Mouse (Mus musculus) CH12.LX (cell line): Measurements from ENCODE around the gene Tlcd1. TPM values are rescaled to one million over a fixed set of nuclear protein-coding genes. Genes with fewer than 3 reads are reported as not detected.

Experiments
- DNase-seq: peaks from one replicate; pipeline ENCODE4 v3.0.0-alpha.2; 2013; ENCODE audit errors: extremely low read depth
- H3K27ac ChIP-seq: 2 replicates; pipeline ENCODE4 v1.5.1; 2012; ENCODE audit warnings: low read depth, mild to moderate bottlenecking, control low read depth, moderate library complexity; ENCODE audit not compliant: insufficient read depth
- H3K27me3 ChIP-seq: replicated peaks from 2 replicates; pipeline ENCODE3; 2012; ENCODE audit warnings: inconsistent platforms
- H3K36me3 ChIP-seq, 2 experiments: replicated peaks in 1 of 2; 2 replicates each; pipeline versions ENCODE3 to v1.6.1; 2012; ENCODE audit warnings: inconsistent platforms in 1 of 2, low read length in 1 of 2, mild to moderate bottlenecking in 1 of 2, mixed read lengths in 1 of 2, moderate library complexity in 1 of 2; ENCODE audit not compliant: control insufficient read depth in 1 of 2, insufficient read depth in 1 of 2
- H3K4me1 ChIP-seq, 2 experiments: 2 replicates each; pipeline ENCODE4 v1.6.1; 2012; ENCODE audit warnings: inconsistent platforms in 1 of 2, moderate library complexity in 1 of 2; ENCODE audit not compliant: insufficient read depth in 2 of 2, control insufficient read depth in 1 of 2
- H3K4me2 ChIP-seq: 2 replicates; pipeline ENCODE4 v1.6.1; 2012; ENCODE audit warnings: low read depth, mild to moderate bottlenecking, control low read depth; ENCODE audit not compliant: poor library complexity, insufficient read depth, severe bottlenecking
- H3K4me3 ChIP-seq, 3 experiments: fragments of 150-350 bp in 1 of 3; sonication (generic) in 1 of 3; replicated peaks in 1 of 3; 2 replicates each; pipeline versions ENCODE3 to v1.5.1; 2011 to 2012; ENCODE audit warnings: low read depth in 2 of 3, low read length in 2 of 3, mild to moderate bottlenecking in 2 of 3, moderate library complexity in 2 of 3, control low read depth in 1 of 3, improper control_type of control experiment in 1 of 3, inconsistent platforms in 1 of 3, mixed read lengths in 1 of 3; ENCODE audit not compliant: poor library complexity in 1 of 3
- H3K79me2 ChIP-seq: replicated peaks from 2 replicates; pipeline ENCODE4 v1.6.1; 2012; ENCODE audit warnings: mild to moderate bottlenecking, moderate library complexity; ENCODE audit not compliant: control insufficient read depth, poor library complexity, insufficient read depth, severe bottlenecking; ENCODE audit errors: extremely low read depth
- H3K9ac ChIP-seq: 2 replicates; pipeline ENCODE4 v1.6.1; 2012; ENCODE audit warnings: low read depth, mild to moderate bottlenecking, control low read depth, moderate library complexity; ENCODE audit not compliant: insufficient read depth
- H3K9me3 ChIP-seq: replicated peaks from 2 replicates; pipeline ENCODE3; 2012; ENCODE audit warnings: low read length, inconsistent platforms, mixed read lengths
- BHLHE40 ChIP-seq: IDR thresholded peaks from 2 replicates; pipeline ENCODE4 v1.6.1; 2011; ENCODE audit warnings: mild to moderate bottlenecking, low read depth, low read length, improper control_type of control experiment
- CHD1 ChIP-seq: IDR thresholded peaks from 2 replicates; pipeline ENCODE4 v1.6.1; 2012; ENCODE audit warnings: low read depth, low read length, improper control_type of control experiment, inconsistent platforms
- CHD2 ChIP-seq: IDR thresholded peaks from 2 replicates; pipeline ENCODE4 v1.6.1; 2011; ENCODE audit warnings: low read length, improper control_type of control experiment
- CTCF ChIP-seq, 2 experiments: IDR thresholded peaks in 1 of 2; conservative IDR thresholded peaks in 1 of 2; 2 replicates each; pipeline ENCODE4 v1.5.1; 2011 to 2012; ENCODE audit warnings: low read depth in 2 of 2, low read length in 2 of 2, improper control_type of control experiment in 1 of 2, inconsistent platforms in 1 of 2, mild to moderate bottlenecking in 1 of 2, moderate library complexity in 1 of 2
- EP300 ChIP-seq: IDR thresholded peaks from 2 replicates; pipeline ENCODE4 v1.6.1; 2011; ENCODE audit warnings: low read length, improper control_type of control experiment
- ETS1 ChIP-seq: conservative IDR thresholded peaks from 2 replicates; pipeline ENCODE4 v1.6.1; 2012; ENCODE audit warnings: low read depth, mild to moderate bottlenecking, inconsistent platforms, low read length, improper control_type of control experiment, moderate library complexity
- GABPA ChIP-seq: IDR thresholded peaks from 2 replicates; pipeline ENCODE4 v1.6.1; 2012; ENCODE audit warnings: low read depth, low read length, improper control_type of control experiment, inconsistent platforms; ENCODE audit not compliant: insufficient replicate concordance
- HCFC1 ChIP-seq: IDR thresholded peaks from 2 replicates; pipeline ENCODE4 v1.6.1; 2012; ENCODE audit warnings: low read depth, mild to moderate bottlenecking, inconsistent platforms, low read length, improper control_type of control experiment
- IRF4 ChIP-seq: IDR thresholded peaks from 2 replicates; pipeline ENCODE4 v1.6.1; 2014; ENCODE audit warnings: low read depth, mild to moderate bottlenecking, inconsistent platforms, low read length, improper control_type of control experiment
- JUN ChIP-seq: IDR thresholded peaks from 2 replicates; pipeline ENCODE4 v1.6.1; 2011; ENCODE audit warnings: low read depth, mild to moderate bottlenecking, low read length, improper control_type of control experiment, moderate library complexity; ENCODE audit not compliant: insufficient read depth
- JUND ChIP-seq: conservative IDR thresholded peaks from 2 replicates; pipeline ENCODE4 v1.6.1; 2011; ENCODE audit warnings: low read depth, low read length, improper control_type of control experiment
- KAT2A ChIP-seq: IDR thresholded peaks from 2 replicates; pipeline ENCODE4 v1.6.1; 2012; ENCODE audit warnings: low read length, improper control_type of control experiment, inconsistent platforms; ENCODE audit not compliant: insufficient replicate concordance
- MAFK ChIP-seq: IDR thresholded peaks from 2 replicates; pipeline ENCODE4 v1.6.1; 2011; ENCODE audit warnings: low read length, improper control_type of control experiment; ENCODE audit not compliant: insufficient replicate concordance
- MAX ChIP-seq: IDR thresholded peaks from 2 replicates; pipeline ENCODE4 v1.6.1; 2011; ENCODE audit warnings: low read length, improper control_type of control experiment
- MAZ ChIP-seq: IDR thresholded peaks from 2 replicates; pipeline ENCODE4 v1.6.1; 2012; ENCODE audit warnings: low read depth, mild to moderate bottlenecking, inconsistent platforms, low read length, improper control_type of control experiment, moderate library complexity
- MEF2A ChIP-seq: IDR thresholded peaks from 2 replicates; pipeline ENCODE4 v1.6.1; 2014; ENCODE audit warnings: low read depth, mild to moderate bottlenecking, inconsistent platforms, low read length, improper control_type of control experiment, borderline replicate concordance
- MXI1 ChIP-seq: IDR thresholded peaks from 2 replicates; pipeline ENCODE4 v1.6.1; 2011; ENCODE audit warnings: mild to moderate bottlenecking, low read depth, low read length, improper control_type of control experiment
- PAX5 ChIP-seq: IDR thresholded peaks from 2 replicates; pipeline ENCODE4 v1.6.1; 2012; ENCODE audit warnings: low read length, inconsistent platforms, mixed read lengths
- POLR2AphosphoS2 ChIP-seq: IDR thresholded peaks from 2 replicates; pipeline ENCODE4 v1.6.1; 2011; ENCODE audit warnings: low read depth, low read length, improper control_type of control experiment
- RAD21 ChIP-seq: IDR thresholded peaks from 2 replicates; pipeline ENCODE4 v1.6.1; 2011; ENCODE audit warnings: low read depth, mild to moderate bottlenecking, low read length, improper control_type of control experiment, moderate library complexity
- SIN3A ChIP-seq: IDR thresholded peaks from 2 replicates; pipeline ENCODE4 v1.6.1; 2012; ENCODE audit warnings: low read length, improper control_type of control experiment, inconsistent platforms
- TCF12 ChIP-seq: IDR thresholded peaks from 2 replicates; pipeline ENCODE4 v1.6.1; 2014; ENCODE audit warnings: low read depth, mild to moderate bottlenecking, inconsistent platforms, low read length, improper control_type of control experiment
- UBTF ChIP-seq: IDR thresholded peaks from 2 replicates; pipeline ENCODE4 v1.6.1; 2012; ENCODE audit warnings: low read depth, mild to moderate bottlenecking, inconsistent platforms, low read length, improper control_type of control experiment, moderate library complexity
- USF2 ChIP-seq: conservative IDR thresholded peaks from 2 replicates; pipeline ENCODE4 v1.6.1; 2011; ENCODE audit warnings: low read depth, low read length, improper control_type of control experiment
- ZKSCAN1 ChIP-seq: IDR thresholded peaks from 2 replicates; pipeline ENCODE4 v1.6.1; 2012; ENCODE audit warnings: low read depth, inconsistent platforms, low read length, improper control_type of control experiment, borderline replicate concordance
- ZNF384 ChIP-seq: IDR thresholded peaks from 2 replicates; pipeline ENCODE4 v1.6.1; 2012; ENCODE audit warnings: low read depth, low read length, improper control_type of control experiment, inconsistent platforms
- dilution Hi-C: fragments of 300-500 bp; cut with MboI; formaldehyde crosslinking; loops from 2 replicates; pipeline ENCODE4 v1.14.3; 2020; ENCODE audit warnings: low sequenced_read_pairs; ENCODE audit not compliant: extremely low pct_unique_long_range_greater_than_20kb, extremely low pct_ligation_motif_present
- in situ Hi-C: fragments of 300-500 bp; cut with MboI; formaldehyde crosslinking; loops from 3 replicates; pipeline ENCODE4 v1.14.3; 2019; ENCODE audit warnings: low sequenced_read_pairs, low pct_ligation_motif_present, low pct_unique_long_range_greater_than_20kb, mixed read lengths
- polyA plus RNA-seq: library from polyadenylated mRNA; unstranded; fragments of >175 nt; gene quantifications from 2 replicates; pipeline ENCODE4 v1.2.1, GENCODE M21; 2012; ENCODE audit warnings: low read depth; ENCODE audit not compliant: insufficient read length
- total RNA-seq, 2 experiments: library from RNA; depleted of rRNA; stranded (reverse); fragments of 300-350 nt in 1 of 2; fragments of >200 nt in 1 of 2; gene quantifications; 2 replicates each; pipeline ENCODE4 v1.2.3; 2012 to 2014

The Tlcd1 gene
- total and polyA plus RNA-seq, 3 experiments = 15.6 to 20.3 (median 16.4) TPM

GRCm38 (mm10) chr11:78161968-78162367 is 14.5 kb upstream of the Tlcd1 start:
- H3K4me1 ChIP-seq = peaks cover 24 to 52% of the 10 kb centered on the region in 2 experiments
- H3K4me3 ChIP-seq = no peak overlapping the region
- no peak for DNase-seq
- H3K79me2 ChIP-seq = peaks cover 33% of the 10 kb centered on the region
- H3K4me2 ChIP-seq = no peak overlapping the region
- in situ Hi-C loops = no loop called here
- H3K27ac ChIP-seq = peak overlapping the region; percentile 91; the same call in 1 of the 2 replicates
- no peaks in the 10 kb centered on the region for H3K27me3 ChIP-seq
- H3K36me3 ChIP-seq = peaks cover 46 to 59% of the 10 kb centered on the region in 2 experiments
- no peak overlapping the region for H3K9ac ChIP-seq
- no peaks in the 10 kb centered on the region for H3K9me3 ChIP-seq
- dilution Hi-C loops = no loop called here
- TF ChIP-seq SIN3A = no peak
- no peak for TF ChIP-seq CHD1
- TF ChIP-seq IRF4 = no peak
- no peak for TF ChIP-seq PAX5
- TF ChIP-seq MAX = no peak
- TF ChIP-seq RAD21 = no peak
- TF ChIP-seq ZNF384 = no peak
- TF ChIP-seq MEF2A = no peak
- no peak for TF ChIP-seq UBTF
- no peak for TF ChIP-seq GABPA
- TF ChIP-seq JUN = no peak
- no peak for TF ChIP-seq CTCF (conservative IDR thresholded peaks at IDR 0.05 in 1 of 2, IDR thresholded peaks at IDR 0.05 in 1 of 2; ENCODE audit: low read depth in 2 of 2, low read length in 2 of 2)
- TF ChIP-seq USF2 = no peak
- no peak for TF ChIP-seq EP300
- no peak for TF ChIP-seq HCFC1
- TF ChIP-seq MAZ = no peak
- no peak for TF ChIP-seq JUND

- dilution Hi-C loops (no loop called here), in situ Hi-C loops (no loop called here)
- DNase-seq = no peak
- H3K9me3 ChIP-seq = no peaks in the 10 kb centered on the region
- peak overlapping the region; percentile 79 for H3K4me2 ChIP-seq
- peak overlapping the region; percentile 91; the same call in 1 of the 2 replicates for H3K27ac ChIP-seq
- H3K27me3 ChIP-seq = no peaks in the 10 kb centered on the region
- H3K4me3 ChIP-seq = peak overlapping the region in 2 of 3 experiments; percentile 73 to 97
- H3K79me2 ChIP-seq = peaks cover 33% of the 10 kb centered on the region
- peak overlapping the region; percentile 68 for H3K9ac ChIP-seq
- peaks cover 24 to 53% of the 10 kb centered on the region in 2 experiments for H3K4me1 ChIP-seq
- TF ChIP-seq CHD2 (peak; percentile 20; the same call in 1 of the 2 replicates), UBTF (no peak), EP300 (0 out of 2 replicates have a peak, but pooled peaks have one; percentile 12), TCF12 (peak; percentile 74), KAT2A (no peak), MXI1 (no peak), CTCF (conservative IDR thresholded peaks at IDR 0.05 in 1 of 2, IDR thresholded peaks at IDR 0.05 in 1 of 2; ENCODE audit: low read depth in 2 of 2, low read length in 2 of 2) (no peak), ETS1 (no peak), POLR2AphosphoS2 (peak; percentile 12; the same call in 1 of the 2 replicates), PAX5 (no peak), GABPA (no peak), ZKSCAN1 (no peak), BHLHE40 (no peak), MAX (no peak), MAFK (no peak)
- H3K36me3 ChIP-seq = peaks cover 44 to 59% of the 10 kb centered on the region in 2 experiments
Measured at GRCm38 (mm10) chr11:78162504-78162903, 14.0 kb upstream of the Tlcd1 start.
